Mouse (Mus musculus): ENCODE results near the gene Wipf1.

- TF ChIP-seq CTCF (IDR thresholded peaks at IDR 0.05; ENCODE audit: borderline replicate concordance, insufficient read depth, low read length) (no peak), POLR2A (IDR thresholded peaks at IDR 0.05; ENCODE audit: low read depth, low read length) (no peak)
Measured at GRCm38 (mm10) chr2:73571901-73572300, 42.4 kb upstream of the Wipf1 start.
